Mouse (Mus musculus): Measurements from ENCODE around the gene Tecta.

- TF ChIP-seq CTCF (IDR thresholded peaks at IDR 0.05; ENCODE audit: borderline replicate concordance, extremely low read depth, insufficient read depth, insufficient read length) (no peak), POLR2A (IDR thresholded peaks at IDR 0.05; ENCODE audit: borderline replicate concordance, extremely low read depth, insufficient read depth, insufficient read length, poor library complexity, severe bottlenecking) (no peak)
Measured at GRCm38 (mm10) chr9:42349791-42350190, 49.9 kb downstream of the Tecta start.
